Mouse (Mus musculus): ENCODE results near the gene Smim27. TPM values are rescaled to one million over a fixed set of nuclear protein-coding genes. Genes with fewer than 3 reads are reported as not detected.

Smim27 gene
- polyA plus RNA-seq, 1 experiment = 13.9 TPM

DNA sequence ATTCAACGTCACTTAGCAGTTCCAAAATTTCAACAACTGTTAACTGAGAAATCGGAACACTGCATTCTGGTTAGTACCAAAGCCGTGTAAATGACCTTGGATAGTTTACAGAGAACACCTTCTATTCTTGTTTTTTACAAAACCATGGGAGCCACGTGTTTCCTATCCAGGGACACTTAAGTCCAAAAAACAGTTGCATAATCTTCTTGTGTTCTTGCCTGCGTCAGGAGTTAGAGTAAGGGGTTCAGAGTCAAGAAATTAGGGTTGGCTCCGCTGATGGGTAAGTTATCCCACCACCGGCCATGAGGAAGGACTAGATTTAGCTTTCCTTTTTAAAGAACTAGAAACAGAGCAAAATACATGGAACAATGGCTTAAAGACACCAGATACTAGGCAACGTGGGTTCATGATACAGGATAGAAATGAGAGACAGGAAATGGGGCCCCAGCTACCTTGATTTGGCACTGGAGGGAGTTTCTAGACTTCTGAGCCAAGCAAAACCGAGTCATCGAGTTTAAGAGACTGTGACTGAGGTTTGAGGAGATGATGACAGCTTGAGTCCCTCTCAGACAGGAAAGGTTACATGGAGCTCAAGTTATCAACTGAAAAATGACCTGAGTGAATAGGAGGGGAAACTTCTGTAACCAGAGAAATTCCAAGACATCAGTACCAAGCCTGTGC is 33.2 kb downstream of the Smim27 start:
- H3K4me1 ChIP-seq (ENCODE audit: control insufficient read depth, insufficient read depth, insufficient read length) = no peaks in the 10 kb centered on the region
- H3K27me3 ChIP-seq (ENCODE audit: control insufficient read depth, insufficient read depth, low read length) = no peaks in the 10 kb centered on the region
- H3K4me3 ChIP-seq (ENCODE audit: extremely low read depth, insufficient read depth, insufficient read length) = no peak overlapping the region
- TF ChIP-seq POLR2A (IDR thresholded peaks at IDR 0.05; ENCODE audit: low read depth, low read length) (no peak), CTCF (IDR thresholded peaks at IDR 0.05; ENCODE audit: extremely low read depth, insufficient read depth, insufficient read length, insufficient replicate concordance) (no peak)
- no peak for DNase-seq (ENCODE audit: low read depth in 1 of 2, low spot score in 2 of 2)
- H3K27ac ChIP-seq (ENCODE audit: insufficient read depth, low read length) = no peak overlapping the region
- 55% methylated on average over 10 of the region's 10 CpGs for WGBS
- no peaks in the 10 kb centered on the region for H3K36me3 ChIP-seq (ENCODE audit: control insufficient read depth, insufficient read depth, low read length)

GRCm38 (mm10) chr4:40309682-40310081 is 40.3 kb downstream of the Smim27 start:
- Histone ChIP-seq H3K4me1 (ENCODE audit: control insufficient read depth, insufficient read depth, insufficient read length) (no peaks in the 10 kb centered on the region), H3K4me3 (ENCODE audit: extremely low read depth, insufficient read depth, insufficient read length) (no peak overlapping the region), H3K27me3 (ENCODE audit: control insufficient read depth, insufficient read depth, low read length) (no peaks in the 10 kb centered on the region), H3K27ac (ENCODE audit: insufficient read depth, low read length) (no peak overlapping the region), H3K36me3 (ENCODE audit: control insufficient read depth, insufficient read depth, low read length) (no peaks in the 10 kb centered on the region)
- TF ChIP-seq CTCF (IDR thresholded peaks at IDR 0.05; ENCODE audit: extremely low read depth, insufficient read depth, insufficient read length, insufficient replicate concordance) (no peak), POLR2A (IDR thresholded peaks at IDR 0.05; ENCODE audit: low read depth, low read length) (no peak)
- no peak for DNase-seq (ENCODE audit: low read depth in 1 of 2, low spot score in 2 of 2)

GRCm38 (mm10) chr4:40310796-40311383 is 41.5 kb downstream of the Smim27 start:
- WGBS = 91% methylated on average over 11 of the region's 11 CpGs
- H3K27me3 ChIP-seq (ENCODE audit: control insufficient read depth, insufficient read depth, low read length) = no peaks in the 10 kb centered on the region

DNA sequence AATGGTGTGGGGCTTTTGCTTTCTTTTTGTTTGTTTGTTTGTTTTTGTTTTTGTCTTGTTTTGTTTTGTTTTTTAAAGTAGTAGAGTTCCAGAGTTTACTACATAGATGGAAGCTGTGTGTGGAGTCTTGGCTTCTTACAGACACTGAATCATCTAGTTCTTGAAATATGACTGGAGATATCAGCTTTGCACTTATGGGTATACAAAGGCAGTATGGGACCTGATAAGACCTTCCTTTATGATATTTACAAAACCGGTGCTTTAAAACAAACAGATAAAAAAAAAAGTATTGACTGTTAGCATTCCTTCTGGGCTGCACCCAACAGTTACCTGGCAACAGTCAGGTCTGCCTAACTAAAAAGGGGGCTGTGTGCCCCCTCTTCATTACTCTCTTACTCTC is 42.8 kb downstream of the Smim27 start:
- Histone ChIP-seq H3K4me1 (ENCODE audit: control insufficient read depth, insufficient read depth, insufficient read length) (no peaks in the 10 kb centered on the region), H3K27ac (ENCODE audit: insufficient read depth, low read length) (no peak overlapping the region), H3K4me3 (ENCODE audit: extremely low read depth, insufficient read depth, insufficient read length) (no peak overlapping the region), H3K36me3 (ENCODE audit: control insufficient read depth, insufficient read depth, low read length) (no peaks in the 10 kb centered on the region), H3K27me3 (ENCODE audit: control insufficient read depth, insufficient read depth, low read length) (no peaks in the 10 kb centered on the region)
- no peak for DNase-seq (ENCODE audit: low read depth in 1 of 2, low spot score in 2 of 2)
- TF ChIP-seq CTCF (IDR thresholded peaks at IDR 0.05; ENCODE audit: extremely low read depth, insufficient read depth, insufficient read length, insufficient replicate concordance) (no peak), POLR2A (IDR thresholded peaks at IDR 0.05; ENCODE audit: low read depth, low read length) (no peak)
- 77% methylated on average over 1 of the region's 1 CpGs for WGBS

More at GRCm38 (mm10) chr4:40310796-40311383, 41.5 kb downstream of the Smim27 start:
- H3K36me3 ChIP-seq (ENCODE audit: control insufficient read depth, insufficient read depth, low read length) = no peaks in the 10 kb centered on the region
- no peak for DNase-seq (ENCODE audit: low read depth in 1 of 2, low spot score in 2 of 2)
- H3K4me3 ChIP-seq (ENCODE audit: extremely low read depth, insufficient read depth, insufficient read length) = no peak overlapping the region
- no peaks in the 10 kb centered on the region for H3K4me1 ChIP-seq (ENCODE audit: control insufficient read depth, insufficient read depth, insufficient read length)
- no peak overlapping the region for H3K27ac ChIP-seq (ENCODE audit: insufficient read depth, low read length)
- TF ChIP-seq CTCF (IDR thresholded peaks at IDR 0.05; ENCODE audit: extremely low read depth, insufficient read depth, insufficient read length, insufficient replicate concordance) (no peak), POLR2A (IDR thresholded peaks at IDR 0.05; ENCODE audit: low read depth, low read length) (no peak)

DNA sequence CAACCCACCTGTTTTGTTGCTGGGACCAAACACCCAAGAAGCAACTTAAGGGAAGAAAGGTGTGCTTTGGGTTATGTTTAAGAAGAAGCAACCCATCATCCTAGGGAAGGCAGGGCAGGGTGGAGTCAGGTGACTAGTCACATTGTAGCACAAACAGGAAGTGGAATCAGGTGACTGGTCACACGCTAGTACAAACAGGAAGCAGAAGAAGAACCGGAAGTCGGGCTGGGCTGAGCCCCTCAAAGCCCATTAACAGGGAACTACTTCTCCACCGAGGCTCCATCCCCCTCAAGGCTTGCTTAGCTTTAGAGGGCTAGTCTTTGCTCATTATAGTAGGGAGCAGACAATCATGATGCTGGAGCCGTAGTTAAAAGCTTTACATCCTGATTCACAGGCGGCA is 43.6 kb downstream of the Smim27 start:
- Histone ChIP-seq H3K4me3 (ENCODE audit: extremely low read depth, insufficient read depth, insufficient read length) (no peak overlapping the region), H3K27me3 (ENCODE audit: control insufficient read depth, insufficient read depth, low read length) (no peaks in the 10 kb centered on the region), H3K27ac (ENCODE audit: insufficient read depth, low read length) (no peak overlapping the region), H3K36me3 (ENCODE audit: control insufficient read depth, insufficient read depth, low read length) (no peaks in the 10 kb centered on the region), H3K4me1 (ENCODE audit: control insufficient read depth, insufficient read depth, insufficient read length) (no peaks in the 10 kb centered on the region)
- DNase-seq (ENCODE audit: low read depth in 1 of 2, low spot score in 2 of 2) = peak; percentile 10 to 60
- WGBS = 40% methylated on average over 6 of the region's 6 CpGs
- no peak for TF ChIP-seq POLR2A (IDR thresholded peaks at IDR 0.05; ENCODE audit: low read depth, low read length)
- TF ChIP-seq CTCF (IDR thresholded peaks at IDR 0.05; ENCODE audit: extremely low read depth, insufficient read depth, insufficient read length, insufficient replicate concordance) = no peak

GRCm38 (mm10) chr4:40317404-40317803 is 48.0 kb downstream of the Smim27 start:
- Histone ChIP-seq H3K27me3 (ENCODE audit: control insufficient read depth, insufficient read depth, low read length) (no peaks in the 10 kb centered on the region), H3K36me3 (ENCODE audit: control insufficient read depth, insufficient read depth, low read length) (no peaks in the 10 kb centered on the region), H3K27ac (ENCODE audit: insufficient read depth, low read length) (no peak overlapping the region), H3K4me3 (ENCODE audit: extremely low read depth, insufficient read depth, insufficient read length) (no peak overlapping the region), H3K4me1 (ENCODE audit: control insufficient read depth, insufficient read depth, insufficient read length) (no peaks in the 10 kb centered on the region)
- no peak for DNase-seq (ENCODE audit: low read depth in 1 of 2, low spot score in 2 of 2)
- WGBS = 79% methylated on average over 3 of the region's 3 CpGs
- TF ChIP-seq CTCF (IDR thresholded peaks at IDR 0.05; ENCODE audit: extremely low read depth, insufficient read depth, insufficient read length, insufficient replicate concordance) (no peak), POLR2A (IDR thresholded peaks at IDR 0.05; ENCODE audit: low read depth, low read length) (no peak)

Other genes starting within 250 kb of the Smim27 start
- 11.4 and 12.3 TPM in 2 replicates for gene Aco1, start 126.5 kb upstream of the Smim27 start, polyA plus RNA-seq (2012; rRNA removed)
- 22.2 and 23.2 TPM in 2 replicates for gene Ddx58, start 29.8 kb upstream of the Smim27 start, polyA plus RNA-seq (2012; rRNA removed)
- gene Topors, start 271 bp downstream of the Smim27 start, polyA plus RNA-seq (2012; rRNA removed) = 2.5 and 3.3 TPM in 2 replicates
- gene Ndufb6, start 9.8 kb downstream of the Smim27 start, polyA plus RNA-seq (2012; rRNA removed) = 27.5 and 32.9 TPM in 2 replicates
- 3.5 and 4.0 TPM in 2 replicates for gene Tmem215, start 202.6 kb downstream of the Smim27 start, polyA plus RNA-seq (2012; rRNA removed)